Mouse (Mus musculus) hindbrain, postnatal 0 days (tissue): ENCODE measurements around the gene Slitrk3. TPM values are rescaled to one million over a fixed set of nuclear protein-coding genes. Genes with fewer than 3 reads are reported as not detected.
"Not testable (repeated sequence)": the region's sequence is repeated elsewhere in the genome, so short reads cannot be mapped to it uniquely, and the experiment has no call there.

Source experiments
- ATAC-seq: fragments of 200-750 bp; cut with Nextera tagmentation; 2 replicates; pipeline ENCODE4 v1.8.0; 2017; ENCODE audit warnings: mild to moderate bottlenecking, moderate TSS enrichment, moderate library complexity
- DNase-seq: peaks from one replicate; pipeline ENCODE4 v3.0.0-alpha.2; 2015; ENCODE audit warnings: low spot score
- H3K27ac ChIP-seq: fragments of 300-500 bp; sonication (generic); 2 replicates; pipeline ENCODE4 v1.5.1; 2014; ENCODE audit warnings: mild to moderate bottlenecking
- H3K27me3 ChIP-seq: fragments of 300-500 bp; sonication (generic); 2 replicates; pipeline ENCODE4 v1.6.1; 2014; ENCODE audit warnings: low read length, mixed read lengths; ENCODE audit not compliant: insufficient read depth
- H3K36me3 ChIP-seq: fragments of 300-500 bp; sonication (generic); 2 replicates; pipeline ENCODE4 v1.6.1; 2014; ENCODE audit warnings: low read length, mixed read lengths; ENCODE audit not compliant: insufficient read depth
- H3K4me1 ChIP-seq: fragments of 300-500 bp; sonication (generic); 2 replicates; pipeline ENCODE4 v1.6.1; 2014; ENCODE audit warnings: antibody characterized with exemption, low read length, mixed read lengths; ENCODE audit not compliant: insufficient read depth
- H3K4me2 ChIP-seq: fragments of 300-500 bp; sonication (generic); 2 replicates; pipeline ENCODE4 v1.6.1; 2014; ENCODE audit warnings: low read depth, mild to moderate bottlenecking, low read length, moderate library complexity, mixed read lengths
- H3K4me3 ChIP-seq: fragments of 300-500 bp; sonication (generic); 2 replicates; pipeline ENCODE4 v1.5.1; 2014; ENCODE audit warnings: low read length
- H3K9ac ChIP-seq: fragments of 300-500 bp; sonication (generic); replicated peaks from 2 replicates; pipeline ENCODE4 v1.6.1; 2014; ENCODE audit warnings: mild to moderate bottlenecking, low read length, moderate library complexity, mixed read lengths
- H3K9me3 ChIP-seq: fragments of 300-500 bp; sonication (generic); 2 replicates; pipeline ENCODE4 v1.6.1; 2016; ENCODE audit warnings: low read length, mixed read lengths
- CTCF ChIP-seq: IDR thresholded peaks from 2 replicates; pipeline ENCODE4 v1.5.1; 2016; ENCODE audit warnings: antibody characterized with exemption, control low read depth, low read depth
- WGBS: fragments of 180-500 bp; shearing (Covaris S2); extraction: QIAGEN DNeasy Blood & Tissue Kit; methylation state at CpG from one replicate; pipeline ENCODE4 v1.1.7; 2014; 5-methylcytosine and 5-hydroxymethylcytosine counted together
- polyA plus RNA-seq: library from polyadenylated mRNA; unstranded; fragments of >200 nt; fragmentation: Nextera tagmentation; extraction: Ambion mirVana; gene quantifications from 2 replicates; pipeline ENCODE4 v1.2.1, GENCODE M21; 2015
- total RNA-seq: library from RNA; depleted of rRNA; stranded (reverse); fragments of >200 nt; gene quantifications from 2 replicates; pipeline ENCODE4 v1.2.3, GENCODE M21; 2014; rRNA removed

Gene Slitrk3
- total RNA-seq (25.7 and 30.5 TPM in 2 replicates), polyA plus RNA-seq (18.7 and 20.0 TPM in 2 replicates)

GRCm38 (mm10) chr3:73057197-73057811, at the start of gene Slitrk3:
Slitrk3 (minus strand) TSS chr3:73057803.
- peak within 1 kb of the TSS; percentile 78 for H3K9ac ChIP-seq
- no peaks in the 10 kb centered on the region for H3K36me3 ChIP-seq
- H3K27ac ChIP-seq, result peak within 1 kb of the TSS; percentile 87
- H3K4me1 ChIP-seq, result no peaks in the 10 kb centered on the region
- DNase-seq (peak; percentile 72), ATAC-seq (peak; percentile 82)
- WGBS, result under 1% methylated on average over 44 of the region's 44 CpGs
- H3K4me2 ChIP-seq, result peak within 1 kb of the TSS; percentile 80
- no peak for TF ChIP-seq CTCF
- H3K27me3 ChIP-seq, result no peaks in the 10 kb centered on the region
- peak within 1 kb of the TSS; percentile 70 for H3K4me3 ChIP-seq
- no peaks in the 10 kb centered on the region for H3K9me3 ChIP-seq

DNA sequence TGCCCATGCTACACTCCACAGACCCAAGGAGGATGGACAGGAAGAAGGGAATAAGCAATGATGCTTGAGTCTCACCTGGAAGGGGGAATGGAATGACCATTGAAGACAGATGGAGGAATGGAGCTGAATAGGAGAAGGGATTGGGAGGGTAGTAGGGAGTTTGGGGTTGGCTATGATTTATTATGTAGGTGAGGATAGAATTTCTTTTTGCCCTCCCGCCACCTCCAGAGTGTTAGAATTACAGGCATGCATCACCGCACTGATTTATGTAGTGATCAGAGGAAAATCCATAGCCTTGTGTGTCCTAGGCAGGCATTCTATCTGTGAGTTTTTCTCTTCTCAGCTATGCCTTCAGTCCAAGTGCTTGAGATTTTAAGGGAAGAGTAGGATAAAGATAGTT, 36.8 kb upstream of the Slitrk3 start:
- H3K27me3 ChIP-seq, ATAC-seq, H3K9ac ChIP-seq, H3K27ac ChIP-seq, DNase-seq, H3K4me2 ChIP-seq, H3K4me1 ChIP-seq, H3K4me3 ChIP-seq, H3K36me3 ChIP-seq, H3K9me3 ChIP-seq: not testable (repeated sequence)
- WGBS, result 96% methylated on average over 2 of the region's 2 CpGs

DNA sequence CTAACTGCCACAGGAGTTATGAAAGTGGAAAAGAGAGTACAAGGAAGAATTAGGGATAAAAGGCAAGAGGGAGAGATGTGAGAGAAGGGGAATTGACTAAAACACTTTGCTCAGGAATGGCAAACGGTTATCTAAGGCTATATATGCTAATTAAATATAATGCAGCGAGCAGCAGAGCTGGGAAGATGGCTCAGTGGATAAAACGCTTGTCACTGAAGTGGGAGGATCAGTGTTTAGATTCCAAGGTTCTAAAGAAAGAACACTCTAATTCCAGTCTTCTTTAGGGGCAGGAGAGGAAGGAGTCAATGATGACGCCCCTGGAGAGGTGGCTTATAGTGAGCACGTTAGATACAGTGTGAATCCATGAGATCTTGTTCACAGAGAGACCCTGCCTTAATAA, 27.0 kb upstream of the Slitrk3 start:
- ATAC-seq, result no peak
- Histone ChIP-seq H3K9ac (no peak overlapping the region), H3K27ac (no peak overlapping the region), H3K4me1 (no peaks in the 10 kb centered on the region), H3K4me2 (no peak overlapping the region), H3K27me3 (no peaks in the 10 kb centered on the region), H3K9me3 (no peaks in the 10 kb centered on the region), H3K36me3 (no peaks in the 10 kb centered on the region), H3K4me3 (no peak overlapping the region)
- no peak for DNase-seq
- TF ChIP-seq CTCF, result no peak
- WGBS, result 74% methylated on average over 5 of the region's 5 CpGs

GRCm38 (mm10) chr3:73065823-73066755, 8.5 kb upstream of the Slitrk3 start:
- whole genome bisulfite sequencing, result 8% methylated on average over 20 of the region's 20 CpGs
- peak; percentile 92 for ATAC-seq
- H3K9me3 ChIP-seq, result no peaks in the 10 kb centered on the region

DNA sequence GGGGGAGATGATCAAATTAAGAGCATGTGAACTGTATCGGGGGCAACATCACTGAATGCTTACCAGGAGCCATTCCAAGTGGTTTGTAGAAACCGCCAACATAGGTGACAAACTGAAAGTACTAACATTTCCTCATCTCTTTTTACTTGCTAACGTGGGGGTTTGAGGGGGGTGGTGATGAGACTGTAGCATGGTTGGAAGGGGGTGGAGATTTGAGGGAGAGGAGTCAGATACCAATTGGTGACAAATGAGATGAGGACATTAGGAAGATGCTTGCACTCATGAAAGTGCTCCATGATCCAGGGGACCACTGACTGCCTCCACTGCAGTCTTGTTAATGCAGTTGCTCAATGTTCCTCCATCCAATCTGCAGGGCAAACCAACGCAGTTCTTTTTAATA, 587 bp upstream of the Slitrk3 start:
- peak overlapping the region; percentile 80 for H3K4me2 ChIP-seq
- no peak for TF ChIP-seq CTCF
- H3K9ac ChIP-seq, result no peak overlapping the region; the same call in 1 of the 2 replicates
- H3K36me3 ChIP-seq, result no peaks in the 10 kb centered on the region
- DNase-seq, result no peak
- no peaks in the 10 kb centered on the region for H3K9me3 ChIP-seq
- H3K4me1 ChIP-seq, result no peaks in the 10 kb centered on the region
- no peaks in the 10 kb centered on the region for H3K27me3 ChIP-seq
- ATAC-seq, result no peak
- peak overlapping the region; percentile 70 for H3K4me3 ChIP-seq
- no peak overlapping the region for H3K27ac ChIP-seq
- 9% methylated on average over 4 of the region's 4 CpGs for WGBS

More at GRCm38 (mm10) chr3:73065823-73066755, 8.5 kb upstream of the Slitrk3 start:
- peak overlapping the region; percentile 44 for H3K9ac ChIP-seq
- TF ChIP-seq CTCF, result peak; percentile 82
- H3K4me2 ChIP-seq, result peak overlapping the region; percentile 59
- H3K4me1 ChIP-seq, result no peaks in the 10 kb centered on the region
- peak overlapping the region; percentile 62; the same call in 1 of the 2 replicates for H3K27ac ChIP-seq
- peak overlapping the region; percentile 43 for H3K4me3 ChIP-seq
- DNase-seq, result peak; percentile 86
- no peaks in the 10 kb centered on the region for H3K27me3 ChIP-seq
- no peaks in the 10 kb centered on the region for H3K36me3 ChIP-seq

DNA sequence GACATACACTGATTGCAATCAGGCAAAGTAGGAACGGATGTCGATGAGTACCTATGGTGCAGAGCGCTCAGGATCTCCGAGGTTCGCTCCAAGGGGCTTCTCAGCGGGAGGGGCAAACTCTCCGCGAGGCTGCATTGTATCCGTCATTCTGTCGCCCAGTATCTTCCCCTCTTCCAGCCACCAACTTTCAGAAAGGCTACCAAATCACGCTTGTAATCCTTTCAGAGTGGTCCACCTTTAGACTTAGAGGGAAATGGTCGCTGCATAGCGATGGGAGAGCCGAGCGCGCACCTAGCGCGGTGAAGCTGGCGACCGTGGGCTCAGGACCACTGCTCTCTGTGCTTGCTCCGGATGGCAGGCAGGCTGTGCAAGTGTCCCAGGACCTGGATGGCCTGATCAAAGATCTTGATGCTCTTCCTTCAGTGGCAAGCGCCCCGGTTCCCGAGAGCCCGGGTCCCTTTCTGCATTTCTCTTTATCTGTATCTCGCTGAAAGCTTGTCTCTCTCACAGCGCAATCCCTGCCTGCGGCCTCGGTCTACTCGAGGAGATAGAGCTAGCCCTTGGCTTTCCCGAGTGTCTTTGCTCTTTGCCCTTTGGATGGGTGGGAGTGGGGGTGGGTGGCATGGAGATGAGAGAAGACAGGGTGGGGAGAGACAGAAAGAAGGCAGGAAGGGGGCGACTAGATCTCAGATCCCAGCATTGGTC, 959 bp downstream of the Slitrk3 start:
- DNase-seq (peak; percentile 41), ATAC-seq (peak; percentile 31)
- Histone ChIP-seq H3K4me2 (peak overlapping the region; percentile 80), H3K9me3 (no peaks in the 10 kb centered on the region), H3K36me3 (no peaks in the 10 kb centered on the region), H3K27ac (peak overlapping the region; percentile 87), H3K4me3 (peak overlapping the region; percentile 70), H3K4me1 (no peaks in the 10 kb centered on the region), H3K27me3 (no peaks in the 10 kb centered on the region), H3K9ac (peak overlapping the region; percentile 78)
- TF ChIP-seq CTCF, result no peak
- 2% methylated on average over 32 of the region's 32 CpGs for WGBS
